Mouse (Mus musculus): Measurements from ENCODE around the gene Coa3.

- no peak for TF ChIP-seq GATA1 (IDR thresholded peaks at IDR 0.05; ENCODE audit: borderline replicate concordance, low read length)
- no peak for TF ChIP-seq FLI1 (IDR thresholded peaks at IDR 0.05; ENCODE audit: low read length)
These were observed 2.4 kb downstream of the Coa3 start for GRCm38 (mm10) chr11:101276319-101277070.

Data from megakaryocyte, embryonic 14.5 days (primary cell).